Mouse (Mus musculus): ENCODE data around the gene Il20ra.

DNA sequence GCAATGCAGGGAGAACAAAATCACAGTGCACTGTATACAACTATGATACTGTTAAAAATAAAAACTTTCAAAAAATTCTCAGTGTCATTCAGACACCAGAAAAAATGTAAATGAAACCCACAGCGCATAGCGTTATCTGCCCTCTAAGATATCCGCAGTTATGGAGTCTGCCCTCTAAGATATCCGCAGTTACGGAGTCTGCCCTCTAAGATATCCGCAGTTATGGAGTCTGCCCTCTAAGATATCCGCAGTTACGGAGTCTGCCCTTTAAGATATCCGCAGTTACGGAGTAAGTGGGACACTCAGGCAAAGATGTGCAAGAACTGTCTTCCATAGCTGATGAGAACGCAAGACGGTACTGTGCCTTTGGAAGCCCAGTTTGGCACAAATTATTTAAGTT is 4.6 kb upstream of the Il20ra start:
- no peak for TF ChIP-seq CTCF (IDR thresholded peaks at IDR 0.05; ENCODE audit: low read depth, low read length)
- no peak for TF ChIP-seq GATA1 (IDR thresholded peaks at IDR 0.05; ENCODE audit: borderline replicate concordance, low read length)
- TF ChIP-seq TAL1 (conservative IDR thresholded peaks at IDR 0.05; ENCODE audit: low read depth, low read length) = no peak
- no peak for TF ChIP-seq POLR2AphosphoS5 (IDR thresholded peaks at IDR 0.05; ENCODE audit: insufficient replicate concordance, low read depth, low read length)
- no peak for TF ChIP-seq GATA2 (IDR thresholded peaks at IDR 0.05; ENCODE audit: borderline replicate concordance, low read depth, low read length)
